Mouse (Mus musculus) spleen, postnatal 36 days (tissue): ENCODE measurements at regions not wholly inside any gene's neighbourhood (a gene's known extent, or its start where the extent isn't known, plus 50 kb on each side); places are given as distances from the start of the nearest gene placed in this dataset.
A peak's percentile ranks its signal among the peaks of the same experiment; 100 is the strongest.

Experiments
- DNase-seq, 2 experiments: peaks; one replicate each; pipeline ENCODE4 v3.0.0; 2022; ENCODE audit warnings: low spot score in 2 of 2, mixed read lengths in 1 of 2

- DNase-seq, result no peak
Measured at GRCm38 (mm10) chr4:101342071-101342762, 76.9 kb upstream of the Ak4 start.

- no peak for DNase-seq
Measured at GRCm38 (mm10) chr4:101340741-101341140, 75.7 kb upstream of the Jak1 start.

- no peak for DNase-seq
Measured at GRCm38 (mm10) chr4:101338211-101338610, 73.1 kb upstream of the Jak1 start.

GRCm38 (mm10) chr4:101336811-101337210, 71.7 kb upstream of the Jak1 start:
- DNase-seq, result no peak

- no peak for DNase-seq
Measured at GRCm38 (mm10) chr4:101336371-101336770, 71.3 kb upstream of the Jak1 start.

GRCm38 (mm10) chr4:101333868-101334267, 68.8 kb upstream of the Jak1 start:
- no peak for DNase-seq

- DNase-seq, result no peak
Measured at GRCm38 (mm10) chr4:101333036-101333435, 68.0 kb upstream of the Jak1 start.

GRCm38 (mm10) chr4:101331231-101331630, 66.1 kb upstream of the Jak1 start:
- DNase-seq, result no peak

- no peak for DNase-seq
Measured at GRCm38 (mm10) chr4:101329060-101329459, 64.0 kb upstream of the Jak1 start.

GRCm38 (mm10) chr4:101326067-101326466, 61.0 kb upstream of the Jak1 start:
- DNase-seq, result no peak

- DNase-seq, result no peak
Measured at GRCm38 (mm10) chr4:101321731-101322130, 56.6 kb upstream of the Jak1 start.

- peak; percentile 58 to 61 for DNase-seq
Measured at GRCm38 (mm10) chr4:101320587-101320986, 55.5 kb upstream of the Jak1 start.

GRCm38 (mm10) chr4:101319681-101320220, 54.7 kb upstream of the Jak1 start:
- no peak for DNase-seq

GRCm38 (mm10) chr4:101318836-101319235, 53.8 kb upstream of the Jak1 start:
- no peak for DNase-seq

- no peak for DNase-seq
Measured at GRCm38 (mm10) chr4:101316061-101316460, 51.0 kb upstream of the Jak1 start.
